Mouse (Mus musculus): ENCODE data around the gene Ubqln1. TPM values are rescaled to one million over a fixed set of nuclear protein-coding genes. Genes with fewer than 3 reads are reported as not detected.
A peak's percentile ranks its signal among the peaks of the same experiment; 100 is the strongest.

The Ubqln1 gene
- polyA plus RNA-seq (2014; fragmentation: Nextera tagmentation; extraction: Ambion mirVana) = 95.9 and 108 TPM in 2 replicates

DNA sequence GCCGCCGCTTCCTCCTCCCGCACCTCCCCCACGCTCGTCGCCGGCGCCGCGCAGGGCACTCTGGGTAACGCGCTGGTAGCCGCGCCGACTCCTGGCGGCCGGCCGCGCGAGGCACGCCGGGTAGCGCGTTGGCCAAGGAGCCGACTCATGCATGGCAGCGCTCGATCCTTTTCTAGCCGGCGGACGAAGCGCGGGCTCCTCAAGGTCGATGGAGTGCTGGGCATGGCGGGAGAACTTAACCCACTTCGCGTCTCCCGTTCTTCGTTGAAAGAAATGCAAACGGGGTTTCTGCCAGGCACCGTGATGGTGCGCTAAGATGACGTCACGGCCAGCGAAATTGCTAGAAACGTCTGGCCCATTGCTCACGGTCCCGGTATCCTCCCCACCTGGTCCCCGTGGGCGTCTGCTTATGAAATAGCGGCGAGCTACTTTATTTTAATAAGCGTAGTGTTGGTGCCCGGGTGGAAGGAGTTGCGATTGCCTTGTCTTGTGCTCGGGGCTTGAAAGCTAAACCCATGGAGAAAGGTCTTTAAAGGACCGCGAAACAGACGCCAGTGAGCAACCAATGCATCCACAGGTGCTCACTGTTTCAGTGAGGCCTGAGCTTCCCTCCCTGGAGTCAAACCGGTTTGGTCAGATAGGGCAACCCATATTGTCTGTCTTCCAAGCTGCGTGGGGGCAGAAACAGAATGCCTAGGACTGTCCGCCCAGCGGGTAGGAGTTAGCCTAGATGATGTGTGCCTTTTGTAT lies at the start of gene Ubqln1:
Ubqln1 (minus strand) TSS at position 62 of the 750 bp plus-strand sequence.
- peak within 1 kb of the TSS; percentile 95 for H3K9ac ChIP-seq (ENCODE audit: low read length)
- ATAC-seq = peak; percentile 96
- 4% methylated on average over 49 of the region's 62 CpGs for WGBS

DNA sequence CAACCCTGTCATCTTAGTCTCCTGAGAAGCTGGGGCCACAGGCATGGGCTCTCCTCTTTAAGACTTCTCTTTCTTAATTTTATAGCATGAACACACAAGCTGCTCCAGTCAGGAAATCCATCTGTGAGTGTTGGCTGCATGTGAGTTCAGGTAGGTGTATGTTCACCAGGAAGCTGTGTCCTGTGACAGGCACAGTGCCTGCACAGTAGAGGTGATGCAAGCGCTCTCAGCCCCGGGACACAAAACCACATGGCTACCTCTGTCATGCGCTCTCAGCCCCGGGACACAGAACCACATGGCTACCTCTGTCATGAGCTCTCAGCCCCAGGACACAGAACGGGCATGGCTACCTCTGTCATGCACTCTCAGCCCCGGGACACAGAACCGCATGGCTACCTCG lies 48.1 kb upstream of the Ubqln1 start:
- ATAC-seq = no peak
- DNase-seq (ENCODE audit: low spot score) = no peak
- WGBS = 85% methylated on average over 8 of the region's 8 CpGs

More for the DNA sequence above, at the start of gene Ubqln1:
- H3K27me3 ChIP-seq (replicated peaks; ENCODE audit: control insufficient read depth, insufficient read depth, low read length) = no peaks in the 10 kb centered on the region
- peak; percentile 93 for DNase-seq (ENCODE audit: low spot score)
- peak within 1 kb of the TSS; percentile 66 for H3K4me2 ChIP-seq (ENCODE audit: low read length)
- H3K36me3 ChIP-seq (ENCODE audit: control insufficient read depth, insufficient read depth, low read length) = no peaks in the 10 kb centered on the region
- H3K4me3 ChIP-seq (ENCODE audit: low read depth, low read length) = peak within 1 kb of the TSS; percentile 100
- H3K27ac ChIP-seq (ENCODE audit: low read depth, low read length) = peak within 1 kb of the TSS; percentile 85
- no peaks in the 10 kb centered on the region for H3K9me3 ChIP-seq (replicated peaks; ENCODE audit: control insufficient read depth, low read length)
- H3K4me1 ChIP-seq (ENCODE audit: control insufficient read depth, insufficient read depth, low read length) = peaks cover 16% of the 10 kb centered on the region

DNA sequence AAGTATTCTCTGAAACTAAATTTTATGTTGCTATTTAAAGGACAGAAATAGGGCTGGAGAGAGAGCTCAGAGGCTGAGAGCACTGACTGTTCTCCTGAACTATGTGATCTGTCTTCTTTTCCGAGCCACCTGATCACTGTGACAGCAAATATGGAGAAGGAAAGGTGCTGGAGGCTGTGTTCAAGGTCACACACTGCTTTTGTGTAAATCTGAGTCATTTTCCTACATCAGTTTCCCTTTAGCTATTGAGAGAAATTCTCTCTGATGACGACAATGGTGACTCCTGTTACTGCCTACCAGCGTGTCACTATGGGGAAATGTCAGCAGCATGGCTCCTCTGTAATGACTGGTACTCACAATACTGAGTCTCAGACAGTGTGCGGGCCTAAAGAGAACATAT lies 46.2 kb upstream of the Ubqln1 start:
- WGBS = 85% methylated on average over 4 of the region's 4 CpGs

More for the DNA sequence above, 48.1 kb upstream of the Ubqln1 start:
- Histone ChIP-seq H3K36me3 (ENCODE audit: control insufficient read depth, insufficient read depth, low read length) (peaks cover 18% of the 10 kb centered on the region; the same call in 1 of the 2 replicates), H3K4me1 (ENCODE audit: control insufficient read depth, insufficient read depth, low read length) (no peaks in the 10 kb centered on the region), H3K4me2 (ENCODE audit: low read length) (no peak overlapping the region), H3K4me3 (ENCODE audit: low read depth, low read length) (no peak overlapping the region), H3K9me3 (replicated peaks; ENCODE audit: control insufficient read depth, low read length) (no peaks in the 10 kb centered on the region), H3K9ac (ENCODE audit: low read length) (no peak overlapping the region), H3K27ac (ENCODE audit: low read depth, low read length) (no peak overlapping the region), H3K27me3 (replicated peaks; ENCODE audit: control insufficient read depth, insufficient read depth, low read length) (no peaks in the 10 kb centered on the region)

DNA sequence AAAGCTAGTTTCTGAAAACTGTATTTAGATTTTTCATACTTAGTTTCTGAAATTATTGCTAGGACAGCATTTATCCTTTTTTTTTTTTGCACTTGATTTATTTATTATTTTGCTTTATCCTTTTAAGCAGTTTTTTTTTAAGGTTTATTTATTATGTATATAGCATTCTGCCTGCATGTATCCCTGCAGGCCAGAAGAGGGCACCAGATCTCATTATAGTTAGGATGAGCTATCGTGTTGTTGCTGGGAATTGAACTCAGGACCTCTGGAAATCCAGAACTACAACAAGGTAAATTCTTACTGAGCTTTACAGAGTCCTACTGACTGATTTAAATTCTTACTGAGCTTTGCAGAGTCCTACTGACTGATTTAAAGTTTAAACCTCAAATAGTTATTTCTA lies 37.8 kb upstream of the Ubqln1 start:
- Histone ChIP-seq H3K9ac (ENCODE audit: low read length) (no peak overlapping the region), H3K27ac (ENCODE audit: low read depth, low read length) (no peak overlapping the region), H3K4me3 (ENCODE audit: low read depth, low read length) (no peak overlapping the region), H3K9me3 (replicated peaks; ENCODE audit: control insufficient read depth, low read length) (no peaks in the 10 kb centered on the region), H3K4me2 (ENCODE audit: low read length) (no peak overlapping the region), H3K4me1 (ENCODE audit: control insufficient read depth, insufficient read depth, low read length) (no peaks in the 10 kb centered on the region), H3K36me3 (ENCODE audit: control insufficient read depth, insufficient read depth, low read length) (peaks cover 25% of the 10 kb centered on the region), H3K27me3 (replicated peaks; ENCODE audit: control insufficient read depth, insufficient read depth, low read length) (no peaks in the 10 kb centered on the region)
- no peak for DNase-seq (ENCODE audit: low spot score)
- ATAC-seq = no peak
- 93% methylated on average over 1 of the region's 1 CpGs for WGBS

More for the DNA sequence above, 46.2 kb upstream of the Ubqln1 start:
- Histone ChIP-seq H3K9ac (ENCODE audit: low read length) (no peak overlapping the region), H3K27me3 (replicated peaks; ENCODE audit: control insufficient read depth, insufficient read depth, low read length) (no peaks in the 10 kb centered on the region), H3K36me3 (ENCODE audit: control insufficient read depth, insufficient read depth, low read length) (peaks cover 18% of the 10 kb centered on the region; the same call in 1 of the 2 replicates), H3K9me3 (replicated peaks; ENCODE audit: control insufficient read depth, low read length) (no peaks in the 10 kb centered on the region), H3K27ac (ENCODE audit: low read depth, low read length) (no peak overlapping the region), H3K4me3 (ENCODE audit: low read depth, low read length) (no peak overlapping the region), H3K4me2 (ENCODE audit: low read length) (no peak overlapping the region), H3K4me1 (ENCODE audit: control insufficient read depth, insufficient read depth, low read length) (no peaks in the 10 kb centered on the region)
- DNase-seq (ENCODE audit: low spot score) (no peak), ATAC-seq (no peak)

DNA sequence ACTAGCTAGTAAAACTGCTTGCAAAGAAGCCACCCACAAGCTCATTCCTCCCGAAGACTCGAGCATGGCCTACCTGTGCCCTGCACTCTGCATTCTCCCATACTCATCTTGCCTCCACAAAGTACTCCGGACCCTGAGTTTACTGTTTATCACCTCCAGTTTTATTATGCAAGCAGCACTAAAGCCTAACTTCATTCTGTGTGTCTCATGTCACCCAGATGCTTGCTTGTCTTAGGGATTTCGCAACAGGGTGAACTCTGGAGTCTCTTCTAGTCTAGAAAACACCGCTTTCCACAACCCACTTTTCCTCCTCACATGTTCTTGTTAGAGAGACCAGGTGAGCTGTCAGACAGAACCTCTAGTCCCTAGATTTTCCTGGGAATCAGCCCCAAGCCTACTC lies 33.5 kb upstream of the Ubqln1 start:
- Histone ChIP-seq H3K4me3 (ENCODE audit: low read depth, low read length) (no peak overlapping the region), H3K4me1 (ENCODE audit: control insufficient read depth, insufficient read depth, low read length) (no peaks in the 10 kb centered on the region), H3K9me3 (replicated peaks; ENCODE audit: control insufficient read depth, low read length) (no peaks in the 10 kb centered on the region), H3K9ac (ENCODE audit: low read length) (no peak overlapping the region), H3K36me3 (ENCODE audit: control insufficient read depth, insufficient read depth, low read length) (peaks cover 24% of the 10 kb centered on the region), H3K4me2 (ENCODE audit: low read length) (no peak overlapping the region), H3K27me3 (replicated peaks; ENCODE audit: control insufficient read depth, insufficient read depth, low read length) (no peaks in the 10 kb centered on the region), H3K27ac (ENCODE audit: low read depth, low read length) (no peak overlapping the region)
- WGBS = 96% methylated on average over 5 of the region's 5 CpGs
- ATAC-seq (no peak), DNase-seq (ENCODE audit: low spot score) (no peak)

DNA sequence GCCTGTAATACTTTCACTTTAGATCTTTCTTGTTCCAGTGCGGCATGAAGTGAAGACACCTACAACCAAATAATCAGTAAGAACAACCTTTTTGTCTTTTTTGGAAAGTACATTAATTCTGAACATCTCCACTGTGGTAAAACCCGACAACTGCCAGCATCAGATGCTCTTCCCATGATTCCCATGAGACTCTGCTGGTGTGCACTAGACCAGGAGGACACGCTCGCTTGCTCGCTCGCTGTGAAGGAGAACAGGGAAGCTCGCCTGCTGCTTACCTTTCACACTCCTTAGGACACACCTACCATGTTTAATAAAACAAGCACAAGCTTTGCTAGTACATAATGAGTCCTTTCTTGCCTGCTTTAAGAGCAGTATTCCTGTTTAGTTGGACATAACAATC lies 21.1 kb upstream of the Ubqln1 start:
- Histone ChIP-seq H3K27ac (ENCODE audit: low read depth, low read length) (no peak overlapping the region), H3K4me2 (ENCODE audit: low read length) (no peak overlapping the region), H3K9ac (ENCODE audit: low read length) (no peak overlapping the region), H3K4me3 (ENCODE audit: low read depth, low read length) (no peak overlapping the region), H3K27me3 (replicated peaks; ENCODE audit: control insufficient read depth, insufficient read depth, low read length) (no peaks in the 10 kb centered on the region), H3K4me1 (ENCODE audit: control insufficient read depth, insufficient read depth, low read length) (no peaks in the 10 kb centered on the region), H3K9me3 (replicated peaks; ENCODE audit: control insufficient read depth, low read length) (no peaks in the 10 kb centered on the region), H3K36me3 (ENCODE audit: control insufficient read depth, insufficient read depth, low read length) (peaks cover 13% of the 10 kb centered on the region)
- ATAC-seq (no peak), DNase-seq (ENCODE audit: low spot score) (no peak)
- 91% methylated on average over 7 of the region's 7 CpGs for WGBS

DNA sequence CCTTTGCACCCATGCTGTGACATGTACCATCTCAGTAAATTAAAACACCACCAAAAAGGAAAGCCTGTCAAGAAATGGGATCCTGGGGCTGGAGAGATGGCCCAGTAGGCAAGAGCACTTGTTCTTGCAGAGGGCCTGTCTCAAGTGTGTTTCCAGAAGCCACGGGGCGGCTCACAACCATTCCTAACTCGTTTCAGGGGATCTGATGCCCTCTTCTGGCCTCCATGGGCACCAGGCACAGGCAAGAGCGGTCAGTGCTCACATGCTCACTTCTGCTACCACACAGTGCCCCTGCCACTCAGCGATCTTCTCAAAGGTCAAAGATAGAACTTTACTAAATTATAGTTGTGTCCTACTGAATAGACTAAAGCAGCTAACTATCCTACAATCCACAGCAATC lies 17.2 kb upstream of the Ubqln1 start:
- peaks cover 12% of the 10 kb centered on the region for H3K36me3 ChIP-seq (ENCODE audit: control insufficient read depth, insufficient read depth, low read length)
- no peak overlapping the region for H3K9ac ChIP-seq (ENCODE audit: low read length)
- H3K27me3 ChIP-seq (replicated peaks; ENCODE audit: control insufficient read depth, insufficient read depth, low read length) = no peaks in the 10 kb centered on the region
- no peaks in the 10 kb centered on the region for H3K4me1 ChIP-seq (ENCODE audit: control insufficient read depth, insufficient read depth, low read length)
- no peak overlapping the region for H3K4me2 ChIP-seq (ENCODE audit: low read length)
- no peak overlapping the region for H3K4me3 ChIP-seq (ENCODE audit: low read depth, low read length)
- H3K9me3 ChIP-seq (replicated peaks; ENCODE audit: control insufficient read depth, low read length) = no peaks in the 10 kb centered on the region
- no peak overlapping the region for H3K27ac ChIP-seq (ENCODE audit: low read depth, low read length)
- ATAC-seq = no peak
- 43% methylated on average over 5 of the region's 5 CpGs for WGBS
- DNase-seq (ENCODE audit: low spot score) = peak; percentile 38

DNA sequence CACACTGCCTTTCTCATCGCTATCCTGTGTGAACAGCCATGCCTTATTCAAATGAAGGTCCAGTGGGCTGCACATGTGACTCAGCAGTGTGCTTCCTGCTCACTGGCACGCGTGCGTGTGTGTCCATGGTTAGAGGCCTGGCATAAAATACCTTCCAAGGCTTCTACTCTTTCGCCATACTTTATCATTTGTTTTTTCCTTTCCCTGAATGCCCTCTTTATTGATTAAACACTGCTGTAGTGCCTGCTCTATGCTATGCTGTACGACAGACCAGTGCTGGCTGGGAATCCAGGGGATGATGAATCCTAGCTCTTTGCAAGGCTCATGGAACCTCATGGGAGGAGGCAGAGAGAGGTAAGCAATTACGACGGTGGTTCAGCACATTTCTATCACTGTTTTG lies 16.6 kb upstream of the Ubqln1 start:
- Histone ChIP-seq H3K27me3 (replicated peaks; ENCODE audit: control insufficient read depth, insufficient read depth, low read length) (no peaks in the 10 kb centered on the region), H3K9me3 (replicated peaks; ENCODE audit: control insufficient read depth, low read length) (no peaks in the 10 kb centered on the region), H3K4me3 (ENCODE audit: low read depth, low read length) (no peak overlapping the region), H3K4me2 (ENCODE audit: low read length) (no peak overlapping the region), H3K27ac (ENCODE audit: low read depth, low read length) (no peak overlapping the region), H3K4me1 (ENCODE audit: control insufficient read depth, insufficient read depth, low read length) (no peaks in the 10 kb centered on the region), H3K36me3 (ENCODE audit: control insufficient read depth, insufficient read depth, low read length) (peaks cover 8% of the 10 kb centered on the region), H3K9ac (ENCODE audit: low read length) (no peak overlapping the region)
- DNase-seq (ENCODE audit: low spot score) = no peak
- no peak for ATAC-seq
- WGBS = 92% methylated on average over 8 of the region's 8 CpGs

DNA sequence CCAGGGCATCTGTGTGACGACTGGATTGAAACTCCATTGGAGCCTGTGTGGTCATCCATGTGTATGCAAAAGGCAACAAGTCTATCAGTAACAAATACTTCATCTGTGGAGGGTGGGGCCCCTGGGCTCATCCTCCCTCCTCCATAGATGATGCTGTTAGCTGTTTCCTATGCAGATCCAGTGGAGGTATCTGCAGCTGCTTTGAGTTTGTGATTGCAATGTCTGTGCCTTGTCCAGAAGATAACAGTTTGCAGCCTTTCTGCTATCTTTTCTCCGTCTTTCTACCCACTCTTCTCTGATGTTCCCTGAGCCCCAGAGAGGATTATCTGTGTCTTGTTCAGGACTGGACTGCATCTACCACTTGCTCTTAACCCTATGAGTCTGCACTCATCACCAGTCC lies 13.2 kb upstream of the Ubqln1 start:
- ATAC-seq = no peak
- H3K27ac ChIP-seq (ENCODE audit: low read depth, low read length) = no peak overlapping the region
- peaks cover 4% of the 10 kb centered on the region for H3K36me3 ChIP-seq (ENCODE audit: control insufficient read depth, insufficient read depth, low read length)
- H3K27me3 ChIP-seq (replicated peaks; ENCODE audit: control insufficient read depth, insufficient read depth, low read length) = no peaks in the 10 kb centered on the region
- H3K4me3 ChIP-seq (ENCODE audit: low read depth, low read length) = no peak overlapping the region
- no peaks in the 10 kb centered on the region for H3K4me1 ChIP-seq (ENCODE audit: control insufficient read depth, insufficient read depth, low read length)
- no peak for DNase-seq (ENCODE audit: low spot score)
- H3K4me2 ChIP-seq (ENCODE audit: low read length) = no peak overlapping the region
- H3K9me3 ChIP-seq (replicated peaks; ENCODE audit: control insufficient read depth, low read length) = no peaks in the 10 kb centered on the region; the same call in 1 of the 2 replicates
- no peak overlapping the region for H3K9ac ChIP-seq (ENCODE audit: low read length)
- 89% methylated on average over 2 of the region's 2 CpGs for WGBS
